Mouse (Mus musculus) ES-CJ7 (cell line): Measurements from ENCODE around the gene Mgat3.

ENCODE experiments used
- DNase-seq: peaks from one replicate; pipeline ENCODE4 v3.0.0; 2011; ENCODE audit warnings: low read depth, low spot score

The Mgat3 gene

DNA sequence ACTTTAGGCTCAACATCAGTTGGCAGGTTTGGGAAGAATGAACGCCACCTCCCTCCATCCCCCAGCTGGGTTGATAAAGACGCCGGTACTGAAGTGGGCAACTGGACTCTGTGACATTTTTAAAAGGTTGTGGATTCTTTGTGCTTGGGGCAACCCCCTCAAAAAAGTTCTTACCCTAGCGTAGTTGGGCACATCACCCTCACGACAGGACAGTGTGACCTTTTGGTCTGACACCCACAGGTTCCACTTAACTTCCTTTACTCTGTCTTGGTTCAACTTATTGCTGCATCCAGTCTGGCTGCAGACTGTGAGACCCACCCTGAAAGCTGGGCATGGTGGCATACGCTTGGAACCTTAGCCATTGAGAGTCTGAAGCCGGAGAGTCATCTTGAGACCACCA, 50.2 kb downstream of the Mgat3 start:
- no peak for DNase-seq

DNA sequence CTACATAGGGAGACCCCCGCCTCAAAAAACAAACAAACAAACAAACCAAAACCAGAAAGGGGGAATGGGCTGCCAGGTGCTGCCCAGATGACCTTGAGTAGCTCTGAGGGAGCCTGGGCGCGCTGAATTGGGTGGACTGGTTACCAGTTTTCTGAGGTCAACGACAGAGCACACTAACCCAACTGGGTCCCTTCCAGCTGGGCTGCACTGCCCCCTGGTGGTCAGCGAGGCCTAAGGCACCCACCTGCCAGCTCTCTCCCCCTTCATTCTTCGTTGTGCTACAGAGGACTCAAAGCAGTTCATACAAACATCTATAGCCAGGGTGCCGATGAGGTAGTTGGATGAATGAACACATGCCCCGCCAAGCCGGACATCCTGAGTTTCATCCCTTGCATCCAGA, 51.7 kb downstream of the Mgat3 start:
- DNase-seq = peak; percentile 84

DNA sequence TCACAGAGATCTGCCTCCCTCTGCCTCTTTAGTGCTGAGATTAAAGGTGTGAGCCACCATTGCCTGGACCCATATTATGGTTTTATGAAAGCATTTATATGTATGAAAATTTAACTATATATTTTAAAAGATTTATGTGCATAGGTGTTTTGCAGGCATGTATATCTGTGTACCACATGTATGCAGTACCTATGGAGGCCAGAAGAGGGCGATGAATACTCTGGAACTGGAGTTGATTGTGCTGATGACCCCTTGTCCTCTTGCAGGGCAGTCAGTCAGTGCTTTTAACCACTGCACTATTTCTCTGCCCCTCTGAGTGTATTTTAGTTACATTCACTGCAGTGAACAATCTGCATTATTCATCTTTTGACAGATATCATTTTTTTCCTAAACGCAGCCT, 52.3 kb downstream of the Mgat3 start:
- DNase-seq = peak; percentile 78

DNA sequence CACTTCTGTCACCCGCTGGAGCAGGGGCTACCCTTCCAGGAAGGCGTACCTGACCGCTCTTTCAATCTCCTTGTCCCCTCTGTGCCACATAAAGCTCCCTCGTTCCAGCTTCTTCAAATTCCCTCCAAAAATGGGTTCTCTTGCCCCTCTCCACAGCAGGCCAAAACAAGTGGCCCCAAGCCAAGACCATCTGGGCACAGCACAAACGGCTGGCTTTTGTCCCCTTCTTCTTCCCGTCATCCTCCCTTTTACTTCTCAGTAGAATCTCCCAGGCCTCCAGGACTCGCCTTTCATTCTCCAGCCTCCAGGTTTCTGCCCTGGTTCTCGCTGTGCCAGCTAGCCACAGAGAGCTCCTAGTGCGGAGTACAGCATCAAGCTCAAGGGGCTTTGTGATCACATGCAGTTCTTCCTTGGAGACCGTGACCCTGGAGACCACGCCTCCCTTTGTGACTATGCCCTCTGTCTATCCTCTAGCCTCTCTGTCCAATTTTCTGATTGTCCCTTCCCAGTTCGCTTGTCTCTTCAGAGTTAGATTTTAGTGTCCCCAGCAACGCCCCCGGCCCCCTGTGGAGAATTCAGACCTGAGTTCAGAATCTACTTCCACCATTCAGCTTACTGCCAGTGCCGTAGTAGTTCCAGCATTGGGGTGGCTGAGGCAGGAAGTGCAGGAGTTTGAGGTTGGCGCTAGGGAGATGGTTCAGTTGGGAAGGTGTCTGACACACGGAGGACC, 54.7 kb downstream of the Mgat3 start:
- DNase-seq = no peak

DNA sequence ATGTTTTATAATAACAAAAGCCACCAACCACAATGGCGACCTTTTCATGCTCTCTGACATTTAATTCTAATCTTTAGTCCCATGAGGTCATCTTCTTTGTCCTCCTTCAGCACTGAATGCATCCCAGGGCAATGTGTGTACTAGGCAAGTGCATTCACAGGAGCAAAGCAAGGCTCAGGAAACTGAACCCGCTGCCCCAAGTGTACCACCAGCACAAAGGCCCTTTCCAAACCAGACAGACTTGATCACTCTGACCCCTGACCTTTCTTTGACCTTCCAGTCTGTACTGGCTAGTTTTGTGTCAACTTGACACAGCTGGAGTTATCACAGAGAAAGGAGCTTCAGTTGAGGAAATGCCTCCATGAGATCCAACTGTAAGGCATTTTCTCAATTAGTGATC, 58.8 kb downstream of the Mgat3 start:
- no peak for DNase-seq

DNA sequence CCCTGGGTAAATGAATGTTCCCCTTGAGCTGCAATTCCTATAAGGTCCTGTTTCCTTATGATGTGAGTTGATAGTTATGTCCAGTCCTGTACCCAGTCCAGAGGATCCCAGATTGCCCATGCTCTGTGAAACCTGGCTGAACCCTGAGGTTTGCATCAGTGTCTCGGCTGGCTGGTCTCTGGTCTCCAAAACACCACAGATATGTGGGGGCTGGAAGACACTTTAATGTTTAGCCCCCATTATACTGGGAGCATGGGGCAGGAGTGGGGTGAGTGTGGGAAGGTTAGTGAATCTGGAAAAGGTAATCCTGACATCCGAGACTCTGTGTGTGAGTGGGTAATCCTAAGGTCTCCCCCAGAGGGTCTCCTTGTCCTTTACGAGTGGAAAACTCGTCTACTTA, 59.5 kb downstream of the Mgat3 start:
- no peak for DNase-seq

DNA sequence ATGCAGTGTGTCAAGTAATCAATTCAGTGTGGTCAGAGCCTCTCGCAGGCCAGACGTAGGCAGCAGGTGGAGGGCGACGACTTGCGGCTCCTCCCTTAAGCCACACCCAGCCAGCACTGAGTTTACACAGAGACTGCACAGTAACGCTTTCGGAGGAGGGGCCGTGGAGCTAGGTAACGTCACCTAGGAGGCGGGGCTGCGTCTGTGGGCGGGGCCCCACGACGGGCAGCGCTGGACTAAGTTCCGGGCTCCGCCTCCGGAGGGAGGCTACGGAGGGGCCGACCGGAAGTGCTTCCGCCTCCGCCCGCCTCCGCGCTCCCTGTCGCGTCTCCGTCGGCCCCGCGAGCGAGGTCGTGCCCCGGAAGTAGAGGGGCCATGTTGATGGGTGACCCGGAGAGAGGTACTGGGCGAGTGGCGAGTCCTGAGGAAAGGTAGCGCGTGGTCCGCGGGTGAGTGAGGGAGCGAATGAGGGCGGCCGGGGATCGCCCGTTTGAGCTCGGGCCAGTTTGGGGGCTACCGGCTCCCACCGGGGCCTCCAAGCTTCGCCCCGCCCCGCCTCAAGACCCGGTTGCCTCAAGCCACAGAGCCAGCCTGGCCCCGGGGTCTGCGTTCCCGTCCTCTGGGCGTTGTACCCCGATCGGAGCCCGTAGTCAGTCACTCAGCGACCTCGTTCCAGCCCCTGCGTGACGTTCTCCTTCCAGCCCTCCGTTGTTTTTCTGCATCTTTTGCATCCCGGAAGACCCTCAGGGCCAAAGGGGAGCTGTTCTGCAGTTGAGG, 60.4 kb downstream of the Mgat3 start, which contains the start of gene Mief1:
TSS of gene Mief1 (plus strand) at position 286 of the 777 bp plus-strand sequence.
- DNase-seq = peak; percentile 98

DNA sequence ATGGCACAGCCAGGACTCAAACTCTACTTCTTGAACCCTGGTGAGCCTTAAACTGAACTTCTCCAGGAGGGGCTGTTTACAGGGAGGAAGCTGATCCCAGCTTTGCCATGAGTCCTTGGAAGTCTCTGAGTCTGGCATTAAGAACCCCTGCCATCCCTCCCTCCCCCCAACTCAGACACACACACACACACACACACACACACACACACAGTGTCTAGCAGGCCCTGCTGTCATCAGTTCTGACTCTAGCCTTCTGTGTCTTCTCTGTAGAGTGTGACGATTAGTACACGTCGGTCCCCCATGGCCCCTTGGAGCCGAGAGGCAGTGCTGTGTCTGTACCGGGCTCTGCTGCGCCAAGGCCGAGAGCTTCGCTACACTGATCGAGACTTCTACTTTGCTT, 62.0 kb downstream of the Mgat3 start, which contains the start of gene AC140267.1:
TSS of gene AC140267.1 (plus strand) at position 301 of the 400 bp plus-strand sequence.
- no peak for DNase-seq

DNA sequence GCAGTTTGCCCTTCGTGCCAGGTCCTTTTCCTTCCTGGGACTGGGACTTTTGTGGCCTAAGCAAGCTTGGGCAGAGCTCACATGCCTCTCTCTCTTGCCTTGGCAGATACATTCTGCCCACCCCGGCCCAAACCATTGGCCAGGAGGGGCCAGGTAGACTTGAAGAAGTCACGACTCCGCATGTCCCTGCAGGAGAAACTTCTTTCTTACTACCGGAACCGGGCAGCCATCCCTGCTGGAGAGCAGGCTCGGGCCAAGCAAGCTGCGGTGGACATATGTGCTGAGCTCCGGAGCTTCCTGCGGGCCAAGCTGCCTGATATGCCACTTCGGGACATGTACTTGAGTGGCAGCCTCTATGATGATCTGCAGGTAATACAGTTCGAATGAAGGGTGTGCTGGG, 74.6 kb downstream of the Mgat3 start:
- no peak for DNase-seq

DNA sequence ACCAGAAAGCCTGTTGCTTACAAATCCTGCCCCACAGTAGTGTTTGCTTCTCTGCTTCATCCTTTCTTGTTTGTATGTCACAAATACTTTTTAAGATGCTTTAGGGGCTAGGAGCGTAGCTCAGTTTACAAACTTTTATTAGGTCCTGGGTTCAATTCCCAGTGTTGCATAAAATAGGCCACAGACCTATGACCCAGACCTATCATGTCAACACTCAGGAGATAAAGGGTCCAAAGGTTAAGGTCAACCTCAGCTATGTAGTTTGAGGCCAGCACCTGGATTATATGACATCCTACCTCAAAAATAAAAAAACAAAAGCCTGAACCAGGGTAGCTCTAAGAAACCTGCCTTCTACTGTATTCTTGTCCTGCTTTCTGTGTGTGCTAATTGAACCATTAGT, 75.1 kb downstream of the Mgat3 start:
- DNase-seq = no peak

DNA sequence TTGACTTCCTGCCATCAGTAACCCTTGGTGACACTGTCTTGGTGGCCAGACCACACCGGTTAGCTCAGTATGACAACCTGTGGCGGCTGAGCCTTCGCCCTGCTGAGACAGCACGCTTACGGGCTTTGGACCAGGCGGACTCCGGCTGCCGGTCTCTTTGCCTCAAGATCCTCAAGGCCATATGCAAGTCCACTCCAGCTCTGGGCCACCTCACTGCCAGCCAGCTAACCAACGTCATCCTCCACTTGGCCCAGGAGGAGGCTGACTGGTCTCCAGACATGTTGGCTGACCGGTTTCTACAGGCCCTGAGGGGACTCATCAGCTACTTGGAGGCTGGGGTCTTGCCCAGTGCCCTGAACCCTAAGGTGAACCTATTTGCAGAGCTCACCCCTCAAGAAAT, 76.2 kb downstream of the Mgat3 start:
- DNase-seq = no peak

DNA sequence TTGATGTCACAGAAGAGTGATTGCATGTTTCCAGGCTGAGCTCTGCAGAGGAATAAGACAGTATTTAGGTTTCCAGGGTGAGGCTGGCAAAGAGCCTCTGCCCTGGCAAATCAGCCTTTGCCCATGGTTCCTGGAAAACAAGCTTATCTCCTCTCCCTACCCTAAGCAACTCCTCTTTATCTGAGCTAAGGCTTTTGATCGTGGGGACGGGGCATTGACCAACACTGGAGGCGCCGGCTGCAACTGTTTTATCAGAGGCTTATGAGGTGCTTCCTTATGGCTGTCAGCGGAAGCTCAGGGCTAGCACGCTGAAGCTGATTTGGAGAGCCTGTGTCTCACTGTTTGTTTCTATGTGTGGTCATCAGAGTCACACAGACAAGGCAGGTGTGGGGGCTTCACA, 77.1 kb downstream of the Mgat3 start:
- DNase-seq = no peak

DNA sequence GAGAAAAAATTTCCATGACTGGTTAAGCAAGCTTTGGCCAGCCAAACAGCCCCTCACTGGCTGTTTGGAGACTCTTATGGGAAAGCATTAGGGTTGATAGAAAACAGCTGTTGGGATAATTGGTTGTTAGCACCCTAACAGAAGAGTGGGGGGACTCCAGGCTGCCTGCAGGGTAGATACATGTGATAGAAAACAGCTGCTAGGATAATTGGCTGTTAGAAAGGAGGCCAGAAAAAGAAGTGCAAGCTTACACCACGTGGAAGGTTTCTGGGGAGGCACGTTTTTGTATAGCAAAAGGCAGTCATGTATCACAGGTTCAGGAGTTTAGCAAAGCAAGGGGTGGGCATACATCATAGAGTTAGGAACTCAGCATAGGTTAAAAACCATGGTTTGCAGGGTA, 80.0 kb downstream of the Mgat3 start:
- no peak for DNase-seq

DNA sequence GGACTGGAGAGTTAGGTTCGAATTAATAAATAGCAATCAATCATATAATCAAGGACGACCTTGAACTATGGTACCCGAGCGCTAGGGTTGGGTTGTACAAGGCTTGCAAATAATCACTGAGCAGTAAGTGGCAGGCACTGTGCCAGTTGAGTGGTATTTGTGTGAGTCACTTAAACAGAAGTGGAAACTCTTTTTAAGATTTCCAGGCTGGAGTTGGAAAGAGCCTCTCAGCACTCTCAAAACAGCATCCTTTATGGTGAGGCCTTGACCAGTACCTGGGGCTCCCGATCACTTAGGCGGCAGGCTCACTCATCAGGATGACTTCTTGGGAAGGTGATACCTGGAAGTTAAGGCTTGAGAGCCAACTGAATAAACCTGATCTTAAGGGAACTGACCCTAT, 80.7 kb downstream of the Mgat3 start:
- no peak for DNase-seq

DNA sequence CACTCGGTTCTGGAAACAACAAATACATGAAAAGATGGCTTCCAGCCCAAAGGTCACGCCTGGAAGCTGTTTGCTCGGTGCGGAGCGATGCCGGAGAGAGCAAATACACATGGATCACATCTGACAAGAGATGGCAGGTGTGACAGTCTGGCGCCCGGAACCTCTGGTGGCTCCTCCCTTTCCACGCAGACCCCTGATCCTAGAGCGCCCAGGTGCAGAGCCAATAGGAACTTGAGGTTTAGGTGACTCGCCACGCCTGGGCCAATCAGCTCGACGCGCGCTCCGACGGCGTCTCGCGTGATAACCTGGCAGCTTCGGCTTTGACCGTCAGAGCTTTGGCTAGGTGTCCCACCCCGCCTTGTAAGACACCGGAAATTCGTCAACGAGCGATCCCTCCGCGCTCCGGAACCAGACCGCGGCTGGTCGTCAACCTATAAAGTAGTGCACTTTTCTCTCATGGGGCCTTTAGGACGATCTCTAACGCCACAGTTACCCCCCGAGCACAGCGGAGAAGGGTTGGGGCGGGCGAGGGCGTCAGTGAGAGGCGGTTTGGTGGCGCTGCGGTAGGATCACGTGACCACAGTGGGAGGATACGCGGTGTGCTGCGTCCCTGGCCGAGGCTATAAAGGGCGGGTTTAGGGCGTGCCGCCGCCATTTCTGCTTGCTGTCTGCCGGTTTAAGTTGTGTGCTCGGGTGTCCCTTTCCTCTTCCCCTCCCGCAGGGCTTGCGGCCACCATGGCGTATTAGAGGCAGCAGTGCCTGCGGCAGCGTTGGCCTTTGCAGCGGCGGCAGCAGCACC, 81.5 kb downstream of the Mgat3 start, which contains the start of gene Atf4:
TSS of gene Atf4 (plus strand) at position 338 of the 799 bp plus-strand sequence.
- DNase-seq = peak; percentile 99

DNA sequence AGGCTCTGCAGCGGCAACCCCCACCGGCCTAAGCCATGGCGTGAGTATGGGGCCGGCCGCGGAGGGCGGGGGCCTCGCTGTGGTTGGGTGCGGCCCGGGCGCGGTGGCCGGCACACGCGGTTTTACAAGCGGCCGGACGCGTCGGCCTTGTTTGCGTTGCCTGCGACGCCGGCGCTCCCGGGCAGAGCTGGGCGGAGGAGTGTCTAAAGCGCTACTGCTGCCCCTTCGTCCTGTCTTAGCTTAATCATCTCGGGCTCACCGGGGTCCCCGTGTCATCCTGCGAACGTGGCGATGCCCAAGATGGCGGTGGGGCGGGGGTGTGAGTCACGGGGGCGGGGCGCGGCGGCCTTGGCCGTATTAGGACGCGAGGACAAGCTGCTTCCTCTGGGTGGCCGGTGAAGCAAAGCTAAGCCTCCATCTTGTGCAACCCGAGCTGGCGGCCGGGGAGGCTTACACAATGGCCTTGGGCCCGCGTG, 82.2 kb downstream of the Mgat3 start:
- DNase-seq = peak; percentile 79

DNA sequence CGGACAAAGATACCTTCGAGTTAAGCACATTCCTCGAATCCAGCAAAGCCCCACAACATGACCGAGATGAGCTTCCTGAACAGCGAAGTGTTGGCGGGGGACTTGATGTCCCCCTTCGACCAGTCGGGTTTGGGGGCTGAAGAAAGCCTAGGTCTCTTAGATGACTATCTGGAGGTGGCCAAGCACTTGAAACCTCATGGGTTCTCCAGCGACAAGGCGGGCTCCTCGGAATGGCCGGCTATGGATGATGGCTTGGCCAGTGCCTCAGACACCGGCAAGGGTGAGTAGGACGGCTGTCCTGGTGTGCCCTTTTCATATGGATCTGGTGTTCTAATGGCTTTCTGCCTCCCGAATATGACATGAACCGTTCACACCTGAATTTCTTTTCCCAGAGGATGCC, 82.7 kb downstream of the Mgat3 start:
- no peak for DNase-seq

DNA sequence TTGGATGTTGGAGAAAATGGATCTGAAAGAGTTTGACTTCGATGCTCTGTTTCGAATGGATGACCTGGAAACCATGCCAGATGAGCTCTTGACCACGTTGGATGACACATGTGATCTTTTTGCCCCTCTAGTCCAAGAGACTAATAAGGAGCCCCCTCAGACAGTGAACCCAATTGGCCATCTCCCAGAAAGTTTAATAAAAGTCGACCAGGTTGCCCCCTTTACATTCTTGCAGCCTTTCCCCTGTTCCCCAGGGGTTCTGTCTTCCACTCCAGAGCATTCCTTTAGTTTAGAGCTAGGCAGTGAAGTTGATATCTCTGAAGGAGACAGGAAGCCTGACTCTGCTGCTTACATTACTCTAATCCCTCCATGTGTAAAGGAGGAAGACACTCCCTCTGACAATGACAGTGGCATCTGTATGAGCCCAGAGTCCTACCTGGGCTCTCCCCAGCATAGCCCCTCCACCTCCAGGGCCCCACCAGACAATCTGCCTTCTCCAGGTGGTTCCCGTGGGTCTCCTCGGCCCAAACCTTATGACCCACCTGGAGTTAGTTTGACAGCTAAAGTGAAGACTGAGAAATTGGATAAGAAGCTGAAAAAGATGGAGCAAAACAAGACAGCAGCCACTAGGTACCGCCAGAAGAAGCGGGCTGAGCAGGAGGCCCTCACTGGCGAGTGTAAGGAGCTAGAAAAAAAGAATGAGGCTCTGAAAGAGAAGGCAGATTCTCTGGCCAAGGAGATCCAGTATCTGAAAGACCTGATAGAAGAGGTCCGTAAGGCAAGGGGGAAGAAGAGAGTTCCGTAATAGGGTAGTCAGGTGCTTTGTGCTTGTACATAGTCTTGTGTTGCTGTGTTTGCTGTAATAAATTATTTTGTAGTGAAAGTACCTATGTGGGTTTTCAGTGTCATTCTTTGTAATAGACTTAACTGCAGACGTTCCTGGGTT, 83.4 kb downstream of the Mgat3 start:
- no peak for DNase-seq

DNA sequence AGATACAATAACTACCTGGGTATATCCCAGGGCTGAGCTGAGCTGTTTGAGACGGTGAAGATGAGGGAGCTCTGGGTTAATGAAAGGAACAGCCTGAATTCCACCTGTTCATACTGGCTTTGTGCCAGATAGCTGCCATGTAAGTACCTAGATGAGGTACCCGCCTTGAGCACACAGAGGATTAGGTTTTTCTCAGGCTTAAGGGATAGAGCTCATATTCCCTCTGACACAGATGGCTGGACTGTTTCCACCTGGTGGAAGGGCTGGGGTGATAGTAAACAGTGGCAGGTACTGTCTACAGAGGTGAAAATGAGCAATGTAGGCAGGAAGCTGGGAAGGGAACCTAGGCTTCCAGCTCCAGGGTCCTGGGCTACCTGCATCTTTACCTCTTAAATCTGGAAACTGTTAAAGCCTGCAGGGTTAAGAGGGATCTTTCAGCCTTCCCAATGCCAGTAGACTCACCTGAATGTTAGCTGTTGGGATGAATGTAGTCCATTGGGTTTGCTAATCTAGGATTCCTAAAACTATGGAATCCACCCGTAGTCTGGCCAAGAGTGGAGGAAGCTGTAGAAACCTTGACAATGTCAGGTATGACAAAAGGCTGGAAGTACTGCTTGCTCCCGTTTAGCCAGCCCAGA, 84.2 kb downstream of the Mgat3 start:
- DNase-seq = no peak
